Mouse (Mus musculus) lung, postnatal 25 days (tissue): ENCODE measurements around the gene Rbbp4.

Source experiments
- DNase-seq: peaks from one replicate; pipeline ENCODE4 v3.0.0; 2022; ENCODE audit warnings: low spot score

Gene Rbbp4

GRCm38 (mm10) chr4:129353176-129353575 is 18.0 kb upstream of the Rbbp4 start:
- DNase-seq = no peak

DNA sequence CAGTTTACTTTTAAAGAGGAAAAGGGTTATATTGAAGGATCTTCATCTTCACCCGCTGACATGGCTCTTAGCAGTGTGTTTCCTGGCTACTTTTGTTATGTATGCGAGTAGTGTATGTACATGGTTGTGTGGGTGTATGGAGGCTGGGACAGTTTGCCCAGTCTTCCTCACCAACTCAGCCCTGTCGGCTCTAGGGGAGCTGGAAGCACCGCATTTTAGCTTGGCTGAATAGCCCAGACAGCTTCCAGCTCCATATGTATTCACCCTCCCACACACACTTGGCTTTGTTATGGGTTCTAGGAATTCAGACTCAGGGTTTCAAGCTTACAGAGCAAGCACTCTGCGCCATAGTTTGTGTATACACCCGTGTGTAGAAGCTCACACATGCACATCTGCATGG is 15.9 kb upstream of the Rbbp4 start:
- no peak for DNase-seq

DNA sequence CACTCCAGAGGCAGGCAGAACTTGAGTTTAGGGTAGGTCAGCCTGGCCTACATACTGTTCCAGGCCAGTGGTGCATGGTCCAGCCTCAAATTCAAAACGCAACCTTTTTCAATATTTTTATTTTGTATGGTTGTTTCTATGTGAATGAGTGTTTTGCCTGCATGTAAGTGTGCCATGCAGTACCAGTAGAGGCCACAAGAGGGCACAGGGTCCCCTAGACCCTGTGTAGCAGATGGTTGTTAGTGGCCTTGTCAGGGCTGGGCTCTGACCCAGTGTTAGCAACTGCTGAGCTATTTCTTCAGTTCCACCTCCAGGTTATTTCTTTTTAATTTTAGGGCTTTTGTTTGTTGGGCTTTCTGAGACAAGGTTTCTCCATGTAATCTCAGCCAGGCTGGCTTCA is 15.5 kb upstream of the Rbbp4 start:
- peak; percentile 74 for DNase-seq

GRCm38 (mm10) chr4:129346481-129347154 is 11.4 kb upstream of the Rbbp4 start:
- DNase-seq = no peak

DNA sequence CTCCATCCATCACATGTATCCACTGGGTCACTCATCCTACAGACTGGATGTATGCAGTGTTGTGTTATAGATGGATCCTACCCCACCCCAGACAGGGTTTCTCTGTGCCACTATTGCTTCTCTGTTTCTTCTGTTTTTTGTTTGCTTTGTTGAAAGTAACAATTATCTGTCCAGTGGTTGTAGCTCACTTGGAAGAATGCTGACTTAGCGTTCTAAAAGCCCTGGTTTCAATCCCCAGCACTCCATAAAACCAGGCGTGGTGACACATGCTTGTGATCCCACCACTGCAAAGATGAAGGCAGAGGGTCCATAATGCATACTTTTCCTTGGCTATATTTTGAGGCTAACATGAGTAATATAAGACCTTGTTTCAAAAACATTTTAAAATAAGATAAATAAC is 7.5 kb upstream of the Rbbp4 start:
- DNase-seq = no peak

DNA sequence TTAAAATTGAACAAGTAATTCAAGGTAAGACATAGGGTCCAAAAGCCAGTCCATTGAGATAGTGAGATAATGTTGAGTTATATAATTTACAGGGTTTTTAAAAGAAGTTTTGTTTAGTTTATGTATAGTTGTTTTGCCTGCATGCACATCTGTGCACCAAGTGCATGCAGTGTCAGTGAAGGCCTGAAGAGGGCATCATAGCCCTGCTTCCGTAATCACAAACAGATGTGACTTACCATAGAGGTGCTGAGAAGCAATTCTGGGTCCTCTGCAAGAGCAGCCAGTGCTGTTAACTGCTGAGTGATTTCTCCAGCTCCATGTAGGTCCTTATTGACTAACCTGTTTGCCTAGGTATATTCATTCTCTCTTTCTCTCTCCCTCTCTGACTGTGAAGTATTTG is 6.7 kb upstream of the Rbbp4 start:
- no peak for DNase-seq

GRCm38 (mm10) chr4:129339743-129340142 is 4.6 kb upstream of the Rbbp4 start:
- DNase-seq = no peak

GRCm38 (mm10) chr4:129336291-129336690 is 1.1 kb upstream of the Rbbp4 start:
- DNase-seq = no peak

DNA sequence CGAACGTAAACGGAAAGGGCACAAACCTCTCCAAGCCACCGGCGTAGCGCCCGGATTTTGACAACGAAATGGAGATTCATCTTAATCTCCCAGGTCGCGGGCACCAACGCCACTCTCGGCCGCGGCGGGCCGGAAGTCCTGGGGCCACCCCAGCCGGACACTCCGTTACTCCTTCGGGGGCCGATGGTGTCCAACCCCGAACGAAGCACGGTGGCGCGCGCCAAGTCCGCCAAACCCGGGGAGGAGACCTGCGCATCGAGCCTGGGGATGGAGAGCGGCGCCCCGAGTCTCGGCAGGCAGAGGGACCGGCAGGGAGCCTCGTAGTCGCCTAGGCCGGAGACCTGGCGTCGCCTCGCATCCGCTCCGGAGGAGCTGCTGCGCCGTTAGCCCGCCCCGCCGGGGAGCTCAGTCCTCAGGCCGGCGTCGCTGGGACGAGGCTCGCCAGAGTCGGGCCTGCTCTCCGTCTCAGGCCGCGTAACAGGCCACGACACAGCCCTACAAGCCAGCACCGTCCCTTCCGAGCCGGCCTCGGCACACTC is 424 bp downstream of the Rbbp4 start:
- DNase-seq = no peak

DNA sequence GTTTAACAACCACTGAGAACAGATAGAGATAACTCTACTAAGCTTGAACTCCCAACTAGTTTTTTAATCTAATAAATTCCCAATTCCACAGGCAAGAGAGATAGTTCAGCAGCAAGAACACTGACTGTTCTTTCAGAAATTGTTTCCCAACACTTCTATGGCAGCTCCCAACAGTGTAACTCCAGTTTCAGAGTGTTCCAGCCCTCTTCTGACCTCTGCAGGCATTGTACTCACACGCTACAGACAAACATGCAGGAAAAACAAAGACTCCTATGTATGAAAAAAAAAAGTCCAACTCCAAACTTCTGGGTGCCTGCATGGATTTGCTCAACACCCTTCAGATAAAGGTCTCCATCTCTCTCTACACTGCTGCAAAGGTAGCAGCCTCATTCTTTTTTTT is 2.3 kb downstream of the Rbbp4 start:
- no peak for DNase-seq

DNA sequence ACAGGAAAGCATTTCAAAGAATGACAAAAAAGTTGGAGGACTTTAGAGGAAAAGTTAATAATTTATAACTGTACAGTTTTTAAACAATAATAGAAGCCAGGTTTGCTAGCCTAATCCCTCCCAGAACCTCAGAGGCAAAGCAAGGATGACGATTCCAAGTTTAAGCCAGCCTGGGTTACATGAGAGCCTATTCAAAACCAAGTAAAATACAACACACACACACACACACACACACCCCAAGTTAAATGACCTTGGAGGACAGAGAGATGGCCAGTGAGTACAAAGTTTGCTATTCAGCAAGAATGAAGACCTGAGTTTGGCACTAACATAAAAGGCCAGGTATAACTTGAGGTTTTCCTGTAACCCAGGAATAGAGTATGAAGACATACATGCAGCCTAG is 9.0 kb downstream of the Rbbp4 start:
- DNase-seq = no peak

DNA sequence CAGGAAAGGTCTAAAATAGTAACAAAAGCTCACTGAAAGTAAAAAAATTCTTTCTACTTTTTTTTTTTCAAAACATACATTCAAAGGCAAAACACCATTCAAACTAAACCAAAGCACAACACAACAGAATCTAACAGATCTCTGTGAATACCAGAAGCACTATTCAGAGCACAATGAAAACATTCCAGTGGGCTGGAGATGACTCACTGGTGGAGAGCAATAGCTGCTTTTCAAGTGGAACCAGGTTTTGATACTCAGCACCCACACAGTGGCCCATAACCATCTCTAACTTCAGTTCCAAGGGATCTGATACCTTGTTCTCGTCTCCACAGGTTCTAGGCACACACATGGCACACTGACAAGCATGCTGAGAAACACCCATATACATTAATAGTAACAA is 10.4 kb downstream of the Rbbp4 start:
- DNase-seq = peak; percentile 9

GRCm38 (mm10) chr4:129323491-129323890 is 11.7 kb downstream of the Rbbp4 start:
- no peak for DNase-seq

- no peak for DNase-seq
Observed at GRCm38 (mm10) chr4:129322042-129322441, 13.1 kb downstream of the Rbbp4 start.

- DNase-seq = no peak
Observed at GRCm38 (mm10) chr4:129320876-129321275, 14.3 kb downstream of the Rbbp4 start.

DNA sequence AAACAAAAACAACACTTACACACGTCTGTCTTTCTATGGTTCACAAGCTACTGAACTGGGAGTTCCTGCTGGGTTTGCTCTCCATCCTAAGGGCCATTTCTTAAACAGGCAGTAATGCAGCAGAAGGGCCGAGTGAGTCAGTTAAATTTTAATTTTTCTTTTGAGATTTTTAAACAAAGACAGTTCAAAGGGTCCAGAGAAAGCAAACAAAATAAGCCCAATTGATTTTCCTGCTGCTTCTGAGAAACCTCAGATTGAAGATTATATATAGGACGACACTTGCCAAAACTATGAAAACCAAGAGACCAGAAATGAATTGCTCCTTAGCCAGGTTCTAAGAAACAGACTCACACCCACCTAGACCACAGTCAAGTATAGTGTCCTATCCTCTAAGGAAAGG is 21.3 kb downstream of the Rbbp4 start:
- no peak for DNase-seq

GRCm38 (mm10) chr4:129307936-129308335 is 27.2 kb downstream of the Rbbp4 start:
- no peak for DNase-seq

DNA sequence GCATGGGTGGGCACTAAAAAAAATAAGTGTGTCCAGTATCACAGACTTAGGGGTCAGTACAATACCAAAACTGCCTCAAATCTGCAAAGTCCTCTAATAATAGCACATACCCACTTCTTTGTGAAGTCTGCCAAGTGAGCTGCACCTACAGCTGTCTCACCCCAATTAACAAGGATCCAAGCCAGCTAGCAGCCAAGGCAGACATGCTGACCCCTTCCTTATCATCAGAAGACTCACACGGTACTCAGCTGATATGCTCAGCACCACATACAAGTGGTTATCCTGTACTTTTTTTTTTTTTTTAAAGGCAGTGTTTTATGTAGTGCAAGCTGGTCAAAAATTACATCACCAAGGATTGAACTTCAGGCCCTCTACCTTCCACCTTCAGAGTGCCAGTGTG is 30.9 kb downstream of the Rbbp4 start:
- no peak for DNase-seq

GRCm38 (mm10) chr4:129303816-129304215 is 31.4 kb downstream of the Rbbp4 start:
- DNase-seq = no peak

DNA sequence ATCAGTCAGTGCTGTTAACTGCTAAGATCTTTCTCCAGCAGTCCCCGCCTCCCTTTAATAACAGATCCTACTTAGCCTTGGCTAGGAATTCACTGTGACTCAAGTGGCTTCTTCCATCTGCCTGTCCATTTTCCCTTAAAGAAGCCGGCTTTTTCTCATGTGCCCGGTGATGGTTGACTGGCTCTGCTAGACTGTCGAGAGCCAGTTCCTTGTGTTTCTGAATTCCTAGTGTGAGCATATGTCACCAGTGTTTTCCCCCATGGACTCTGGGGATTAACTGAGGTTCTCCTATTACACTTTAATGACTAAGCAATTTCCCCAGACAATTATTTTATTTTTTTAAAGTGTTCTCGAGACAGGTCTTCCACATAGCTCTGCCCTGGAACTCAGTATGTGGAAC is 31.8 kb downstream of the Rbbp4 start:
- DNase-seq = no peak

- DNase-seq = no peak
Observed at GRCm38 (mm10) chr4:129299121-129299520, 36.0 kb downstream of the Rbbp4 start.

GRCm38 (mm10) chr4:129297724-129298123 is 37.4 kb downstream of the Rbbp4 start:
- no peak for DNase-seq

GRCm38 (mm10) chr4:129296066-129296465 is 39.1 kb downstream of the Rbbp4 start:
- DNase-seq = no peak

GRCm38 (mm10) chr4:129295188-129295587 is 40.0 kb downstream of the Rbbp4 start:
- DNase-seq = no peak
